Mouse (Mus musculus): ENCODE results near the gene Rcn3.

Rcn3 gene

DNA sequence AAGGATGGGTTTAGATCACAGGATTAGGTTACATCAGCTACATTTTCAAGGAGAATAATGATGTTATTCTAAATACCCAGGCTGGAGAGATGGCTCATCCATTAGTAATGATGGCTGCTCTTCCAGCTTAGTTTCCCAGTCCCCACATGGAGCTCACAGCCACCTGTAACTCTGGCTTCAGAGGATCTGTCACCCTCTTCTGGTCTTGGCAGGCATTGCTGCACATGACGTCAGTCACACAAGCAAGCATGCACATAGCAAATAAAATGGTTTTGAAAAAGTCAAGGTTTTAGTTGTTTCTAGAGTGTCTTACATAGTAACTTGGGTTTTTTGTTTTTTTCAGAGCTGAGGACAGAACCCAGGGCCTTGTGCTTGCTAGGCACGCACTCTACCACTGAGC lies 19.8 kb downstream of the Rcn3 start:
- DNase-seq (ENCODE audit: low spot score): no peak

DNA sequence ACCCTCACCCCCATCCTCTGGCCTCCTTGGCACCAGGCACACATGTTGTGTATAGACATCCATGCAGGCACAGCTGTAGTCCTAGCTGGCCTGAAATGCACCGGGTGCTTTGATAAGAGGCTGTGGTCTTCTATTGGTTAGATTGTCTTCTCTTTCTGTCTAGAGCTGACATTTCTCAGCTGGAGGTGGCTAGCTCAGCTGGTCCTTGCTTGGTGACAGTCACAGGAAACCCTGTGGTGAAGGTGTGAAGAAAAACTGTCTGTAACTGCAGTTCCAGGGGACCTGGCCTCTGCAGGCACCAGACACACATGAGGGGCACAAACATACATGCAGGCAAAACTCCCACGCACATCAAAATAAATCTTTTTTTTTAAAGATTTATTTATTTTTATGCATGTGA lies 22.4 kb downstream of the Rcn3 start:
- DNase-seq (ENCODE audit: low spot score): no peak

DNA sequence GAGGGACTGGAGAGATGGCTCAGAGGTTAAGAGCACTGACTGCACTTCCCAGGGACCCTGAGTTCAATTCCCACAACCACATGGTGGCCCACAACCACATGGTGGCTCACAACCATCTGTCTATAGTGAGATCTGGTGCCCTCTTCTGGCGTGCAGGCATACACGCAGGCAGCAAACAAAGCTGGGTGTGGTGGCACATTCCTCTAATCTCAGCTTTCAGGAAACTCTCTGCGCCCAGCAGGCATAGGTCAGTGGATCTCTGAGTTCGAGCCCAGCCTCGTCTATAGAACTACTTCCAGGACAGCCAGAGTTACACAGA lies 24.1 kb downstream of the Rcn3 start:
- no peak for DNase-seq (ENCODE audit: low spot score)

DNA sequence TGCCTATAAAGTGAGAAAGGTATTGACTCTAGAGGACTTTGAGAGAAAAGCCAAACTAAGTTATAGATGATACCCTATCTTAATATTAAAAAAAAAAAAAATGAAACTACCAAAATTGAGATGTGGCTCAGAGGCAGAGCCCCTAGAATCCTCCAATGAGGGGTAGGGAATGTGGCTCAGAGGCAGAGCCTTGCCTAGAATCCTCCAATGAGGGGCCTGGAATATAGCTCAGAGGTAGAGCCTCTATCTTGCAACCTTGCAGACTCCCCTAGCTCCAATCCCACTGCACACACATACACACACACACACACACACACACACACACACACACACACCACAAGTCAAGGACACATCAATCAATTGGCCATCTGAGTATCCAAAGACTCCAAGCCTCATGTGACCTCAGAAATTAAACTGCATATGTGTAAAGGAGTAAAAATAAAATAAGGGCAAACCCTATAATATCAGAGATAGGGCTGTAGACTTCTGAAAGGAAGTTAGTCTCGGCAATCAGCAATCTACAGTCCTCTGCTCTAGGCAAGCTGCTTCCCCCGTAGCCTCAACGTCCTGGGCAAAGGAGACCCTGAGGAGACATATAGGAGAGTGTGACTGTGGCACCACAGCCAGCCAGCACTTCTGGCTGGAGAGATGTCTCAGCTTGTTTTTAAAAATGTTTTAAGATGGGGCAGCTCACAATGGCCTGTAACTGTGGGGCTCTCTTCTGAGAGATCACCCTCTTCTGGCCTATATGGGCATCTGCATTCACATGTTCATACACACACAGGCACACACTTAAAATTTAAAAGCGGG lies 24.6 kb downstream of the Rcn3 start:
- no peak for DNase-seq (ENCODE audit: low spot score)

DNA sequence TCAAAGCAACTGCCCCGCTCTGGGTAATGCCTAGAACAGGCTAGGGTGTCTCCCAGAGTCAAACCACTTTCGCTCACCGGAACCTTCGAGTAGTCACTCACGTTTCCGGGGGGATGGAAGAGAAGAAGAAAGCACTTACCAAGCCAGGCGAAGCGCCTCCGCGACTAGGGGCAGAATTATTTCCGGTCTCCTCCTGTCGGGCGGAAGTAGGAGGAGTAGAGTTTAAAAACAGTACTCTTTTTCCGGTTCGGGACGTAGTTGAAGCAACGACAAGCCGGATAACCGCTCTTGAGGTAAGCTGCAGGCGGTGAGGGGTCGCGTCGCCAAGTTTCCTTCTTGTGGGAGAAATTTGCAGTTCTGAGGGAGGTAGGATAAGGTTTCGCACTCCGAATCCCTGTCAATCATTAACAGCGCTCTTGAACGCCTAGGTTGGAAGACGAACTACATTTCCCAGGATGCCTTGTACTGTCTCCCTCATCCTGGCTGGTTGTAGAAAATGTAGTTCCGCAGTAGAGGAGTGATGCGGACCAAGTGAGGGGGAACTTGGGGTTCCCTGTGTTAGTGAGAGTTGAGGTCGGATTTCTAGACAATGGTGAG lies 29.7 kb downstream of the Rcn3 start, which contains the start of the genes Nosip and Prrg2:
TSS of gene Nosip (plus strand) at position 191 of the 597 bp plus-strand sequence.
TSS of gene Prrg2 (minus strand) at position 439 of the 597 bp plus-strand sequence.
- peak; percentile 90 for DNase-seq (ENCODE audit: low spot score)

DNA sequence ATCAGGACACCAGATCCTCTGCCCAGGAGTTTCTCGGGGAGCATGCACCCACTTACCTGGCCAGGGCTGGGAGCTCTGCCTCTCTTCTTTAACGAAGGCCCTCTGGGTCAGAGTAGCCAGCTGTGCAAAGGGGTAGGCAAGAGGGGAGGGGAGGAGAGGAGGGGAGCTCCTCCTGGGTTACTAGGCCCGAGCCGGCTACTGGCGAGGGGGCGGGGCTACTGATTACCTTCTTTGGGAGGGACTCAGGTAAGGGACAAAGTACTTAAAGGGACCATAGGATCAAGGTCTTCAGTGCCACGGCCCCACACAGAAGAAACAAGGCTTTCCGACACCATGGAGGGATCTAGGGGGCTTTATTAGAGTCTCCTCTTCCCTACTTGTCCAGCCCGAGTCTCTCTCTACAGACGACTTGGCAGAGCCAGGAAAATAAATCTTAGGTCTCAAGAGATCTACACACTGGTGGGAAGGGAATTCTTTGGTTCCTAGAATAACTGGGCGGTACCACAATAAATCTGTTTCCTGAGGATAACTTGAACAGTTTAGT lies 30.4 kb downstream of the Rcn3 start:
- DNase-seq (ENCODE audit: low spot score): no peak

DNA sequence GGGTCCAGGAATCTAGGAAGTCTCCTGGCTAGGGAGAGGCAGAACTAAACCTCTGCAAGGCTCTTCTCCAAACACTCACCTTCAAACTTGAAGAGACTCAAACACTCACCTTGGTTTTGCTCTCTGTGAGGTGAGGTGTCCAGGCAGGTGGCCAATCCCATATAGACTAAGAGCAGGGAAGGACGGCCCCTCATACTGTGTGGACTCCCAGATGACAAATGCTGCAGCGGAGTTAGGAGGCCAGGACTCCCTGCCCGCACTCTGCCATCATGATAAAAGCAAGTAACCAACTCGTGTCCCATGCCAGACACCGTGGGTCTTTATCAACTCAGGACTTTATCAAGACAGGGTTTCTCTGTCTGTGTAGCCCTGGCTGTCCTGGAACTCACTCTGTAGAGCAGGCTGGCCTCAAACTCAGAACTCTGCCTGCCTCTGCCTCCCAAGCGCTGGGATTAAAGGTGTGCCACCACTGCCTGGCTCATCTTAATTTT lies 31.3 kb downstream of the Rcn3 start:
- no peak for DNase-seq (ENCODE audit: low spot score)

DNA sequence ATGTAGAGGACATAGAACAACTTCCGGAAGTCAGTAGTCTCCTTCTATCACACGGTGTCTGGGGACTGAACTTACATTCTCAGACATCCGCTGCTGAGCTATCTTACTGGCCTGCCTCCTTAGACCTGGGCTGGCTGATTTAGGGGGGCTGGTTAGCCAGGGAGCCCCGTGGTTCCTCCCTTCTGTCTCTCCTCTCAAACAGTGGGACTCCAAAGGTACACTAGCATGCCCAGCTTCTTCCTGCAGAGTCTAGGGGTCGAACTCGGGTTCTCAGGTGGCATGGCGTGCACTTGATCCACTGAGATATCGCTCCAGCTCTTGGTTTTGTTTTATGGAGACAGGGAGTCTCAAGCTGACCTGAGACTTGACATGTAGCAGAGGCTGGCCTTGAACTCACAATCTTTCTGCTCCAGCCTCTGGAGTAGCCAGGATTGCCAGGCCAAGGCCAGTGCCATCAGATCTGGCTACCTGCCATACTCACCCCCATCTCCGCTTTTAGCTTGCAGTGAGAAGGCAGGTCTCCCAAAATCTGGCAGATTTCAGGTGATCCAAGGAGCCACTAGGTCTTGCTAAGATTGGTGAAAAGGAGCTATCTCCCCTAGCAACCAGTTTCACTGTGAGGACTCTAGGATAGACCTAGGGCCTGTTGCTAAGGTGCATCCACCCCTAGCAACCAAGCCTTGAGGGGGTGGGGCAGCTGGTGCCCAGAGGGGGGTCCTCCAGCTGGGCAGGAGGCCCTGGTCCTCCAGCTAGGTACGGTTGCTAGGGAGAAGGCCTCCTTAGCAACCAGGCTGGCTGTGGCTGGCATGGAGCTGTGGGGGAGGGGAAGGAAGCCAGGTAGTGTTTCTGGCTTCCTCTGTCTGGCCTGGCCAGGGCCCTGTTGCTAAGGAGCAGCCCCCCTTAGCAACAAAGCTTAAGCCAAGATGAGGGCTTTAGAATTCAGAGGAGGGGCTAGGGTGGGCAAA lies 33.1 kb downstream of the Rcn3 start:
- DNase-seq (ENCODE audit: low spot score): no peak

DNA sequence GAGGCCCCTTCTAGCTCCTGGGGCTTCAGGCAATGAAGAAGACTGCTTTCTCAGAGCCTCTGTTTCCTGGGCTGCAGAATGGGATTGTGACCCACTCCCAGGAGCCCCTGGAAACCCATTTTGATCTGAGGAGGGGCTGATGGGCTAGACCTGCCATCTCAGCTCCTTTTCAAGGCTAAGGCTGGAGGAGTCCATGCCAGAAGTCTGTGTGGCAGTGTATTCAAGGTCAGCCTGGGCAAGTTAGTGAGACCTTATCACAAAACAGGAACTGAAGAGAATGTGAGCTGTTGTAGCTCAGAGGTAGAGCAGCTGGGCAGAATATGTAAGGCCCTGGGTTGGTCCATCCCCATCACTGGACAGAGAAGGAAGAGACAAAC lies 35.1 kb downstream of the Rcn3 start:
- no peak for DNase-seq (ENCODE audit: low spot score)

DNA sequence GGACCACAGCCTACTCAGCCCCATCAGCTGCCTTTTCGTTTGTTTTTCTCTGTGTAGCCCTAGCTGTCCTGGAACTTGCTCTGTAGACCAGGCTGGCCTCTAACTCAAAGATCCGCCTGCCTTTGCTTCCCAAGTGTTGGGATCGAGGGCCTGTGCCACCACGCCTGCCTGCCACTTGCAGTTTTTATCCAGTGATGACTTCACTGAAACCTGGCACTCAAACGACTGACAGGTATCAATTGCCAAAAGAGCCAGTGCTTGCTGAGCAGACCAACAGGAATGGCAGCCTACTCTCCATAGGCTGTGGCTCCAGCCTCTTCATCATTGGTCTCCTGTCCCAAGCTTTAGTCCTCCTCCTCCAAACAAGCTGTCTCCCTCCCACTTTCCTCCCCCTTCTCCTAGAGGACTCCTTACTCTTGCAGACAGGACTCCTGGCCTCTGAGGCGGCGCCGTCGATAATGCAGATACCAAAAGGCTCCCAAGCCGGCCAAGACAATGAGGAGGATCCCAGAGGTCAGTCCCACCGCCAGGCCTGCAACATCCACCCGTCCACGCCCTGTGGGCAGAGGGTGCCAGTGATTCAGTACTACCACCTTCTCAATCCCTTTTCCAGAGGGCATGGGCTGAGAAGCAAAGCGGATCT lies 35.6 kb downstream of the Rcn3 start:
- DNase-seq (ENCODE audit: low spot score): no peak

DNA sequence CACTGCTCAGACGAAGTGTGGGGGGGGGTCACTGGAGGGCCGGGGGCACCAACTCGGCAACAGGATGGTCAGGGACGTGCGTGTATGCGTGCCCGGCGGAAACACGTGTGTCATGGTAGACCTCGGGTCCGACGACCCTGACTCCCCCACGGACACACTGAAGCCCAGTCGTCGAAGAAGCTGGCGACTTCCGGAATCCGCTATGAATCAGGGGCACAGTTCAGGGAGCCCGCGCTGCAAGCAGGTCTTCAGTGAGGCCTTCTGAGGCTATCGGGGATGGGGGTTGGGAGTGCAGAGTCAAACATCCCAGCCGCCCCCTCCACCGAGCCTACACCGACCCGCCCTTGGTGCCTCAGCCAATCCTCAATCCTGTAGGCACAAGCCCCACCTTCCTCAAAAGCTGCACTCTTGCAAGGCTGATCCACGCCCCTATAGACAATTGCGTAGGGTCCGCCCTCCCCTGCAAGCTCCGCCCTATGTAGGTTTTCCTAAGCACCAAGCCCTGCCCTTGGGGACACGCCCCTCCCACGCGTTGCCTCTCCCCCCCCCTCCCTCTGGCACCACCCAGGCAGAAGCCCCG lies 38.0 kb downstream of the Rcn3 start:
- peak; percentile 81 for DNase-seq (ENCODE audit: low spot score)

DNA sequence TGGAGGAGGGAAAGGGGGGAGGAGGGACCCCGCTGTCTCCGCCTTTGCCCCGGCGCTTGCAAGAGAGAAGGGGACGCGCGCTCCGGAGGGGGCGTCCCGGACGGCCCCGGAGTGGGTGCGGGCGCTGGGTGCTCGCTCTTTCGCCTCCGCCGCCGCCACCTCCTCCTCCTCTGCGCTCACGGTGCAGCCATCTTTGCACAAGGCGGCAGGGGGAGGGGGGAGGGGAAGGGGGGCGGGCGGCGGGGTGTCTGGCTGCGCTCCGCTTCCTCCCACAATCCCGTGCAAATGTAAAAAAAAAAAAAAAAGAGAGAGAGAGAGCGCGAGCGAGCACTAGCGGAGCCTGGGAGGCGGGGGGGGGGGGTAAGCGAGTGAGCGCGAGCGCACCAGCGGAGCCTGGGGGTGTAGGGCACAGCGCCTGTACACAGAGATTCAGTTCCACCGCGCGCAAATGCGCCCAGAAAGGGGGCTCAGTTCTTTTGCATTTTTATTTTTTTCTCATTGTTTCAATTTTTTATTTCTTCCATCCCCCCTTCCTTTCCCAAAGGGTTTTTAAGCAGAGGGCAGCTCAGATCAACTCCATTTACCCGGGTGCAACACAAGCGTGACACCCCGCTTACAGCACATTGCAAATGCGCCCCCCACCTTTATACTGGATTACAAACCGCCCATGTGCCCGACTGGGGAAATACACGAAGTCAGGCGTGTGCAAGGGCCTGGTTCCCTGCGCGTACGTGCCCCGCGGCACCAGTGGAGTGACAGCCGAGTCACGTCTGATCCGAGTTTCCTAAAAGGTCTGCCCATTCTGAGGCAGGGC lies 38.7 kb downstream of the Rcn3 start:
- DNase-seq (ENCODE audit: low spot score): peak; percentile 56

DNA sequence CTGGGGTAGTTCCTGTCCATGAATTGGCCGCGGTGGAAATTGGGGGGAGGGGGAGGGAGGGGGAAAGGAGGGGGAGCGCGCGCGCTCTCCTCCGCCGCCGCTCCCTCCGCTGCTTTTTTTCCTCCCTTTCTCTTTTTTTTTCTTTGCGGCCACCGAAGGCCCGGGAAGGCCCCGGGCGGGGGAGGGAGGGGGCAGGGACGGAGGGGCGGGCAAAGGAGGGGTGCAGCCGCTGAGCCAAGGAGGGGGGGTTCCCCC lies 39.2 kb downstream of the Rcn3 start, which contains the start of gene Prr12:
TSS of gene Prr12 (minus strand) at position 20 of the 255 bp plus-strand sequence.
- DNase-seq (ENCODE audit: low spot score): no peak

DNA sequence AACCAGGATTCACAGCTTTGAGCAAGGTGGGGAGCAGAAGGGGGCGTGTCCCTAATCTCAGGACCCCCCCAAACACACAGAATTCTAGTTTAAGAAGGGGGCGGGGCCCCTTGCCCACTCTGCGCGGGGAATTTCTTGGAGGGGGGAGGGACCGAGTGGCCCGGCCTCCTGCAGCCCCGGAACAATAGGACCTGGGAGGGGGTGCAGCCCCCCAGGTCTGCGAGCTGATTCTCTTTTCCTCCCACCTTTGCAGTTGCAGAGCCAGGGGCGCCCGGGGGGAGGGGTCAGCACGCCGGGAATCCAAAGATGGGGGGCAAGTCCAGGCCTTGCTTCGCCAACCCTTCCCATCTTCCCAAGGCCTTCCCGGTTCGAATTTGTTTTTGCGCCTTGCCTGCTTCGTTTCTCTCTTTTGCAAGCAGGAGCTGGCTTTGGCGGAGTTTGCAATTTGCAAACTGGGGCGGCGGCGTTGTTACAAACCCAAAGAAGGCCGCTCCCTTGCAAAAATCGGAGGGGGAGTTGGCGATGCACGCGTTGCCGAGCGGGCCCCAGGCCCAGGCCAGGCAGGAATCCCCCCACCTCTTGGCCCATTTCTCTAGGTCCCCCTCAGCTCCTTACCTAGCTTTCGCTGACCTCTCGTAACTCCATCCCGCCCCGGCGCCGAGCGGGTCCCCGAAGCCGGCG lies 39.7 kb downstream of the Rcn3 start:
- no peak for DNase-seq (ENCODE audit: low spot score)

DNA sequence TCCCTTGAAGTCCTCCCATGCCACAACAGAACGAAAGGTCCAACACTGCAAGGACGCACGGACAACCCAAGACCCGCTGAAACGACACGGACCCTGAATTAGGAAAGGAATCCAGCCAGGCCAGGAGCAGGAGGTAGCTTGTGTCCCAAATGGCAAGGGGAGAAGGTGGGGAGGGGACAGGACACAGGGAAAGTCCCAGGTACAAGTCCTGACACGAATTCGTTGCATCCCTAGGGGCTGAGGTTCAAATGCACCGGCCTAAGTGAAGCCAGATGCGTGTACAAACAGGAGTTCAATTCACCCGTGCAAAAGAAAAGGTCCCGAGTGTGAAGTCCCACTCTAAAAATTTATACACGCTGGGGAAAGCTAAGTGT lies 40.4 kb downstream of the Rcn3 start:
- no peak for DNase-seq (ENCODE audit: low spot score)

DNA sequence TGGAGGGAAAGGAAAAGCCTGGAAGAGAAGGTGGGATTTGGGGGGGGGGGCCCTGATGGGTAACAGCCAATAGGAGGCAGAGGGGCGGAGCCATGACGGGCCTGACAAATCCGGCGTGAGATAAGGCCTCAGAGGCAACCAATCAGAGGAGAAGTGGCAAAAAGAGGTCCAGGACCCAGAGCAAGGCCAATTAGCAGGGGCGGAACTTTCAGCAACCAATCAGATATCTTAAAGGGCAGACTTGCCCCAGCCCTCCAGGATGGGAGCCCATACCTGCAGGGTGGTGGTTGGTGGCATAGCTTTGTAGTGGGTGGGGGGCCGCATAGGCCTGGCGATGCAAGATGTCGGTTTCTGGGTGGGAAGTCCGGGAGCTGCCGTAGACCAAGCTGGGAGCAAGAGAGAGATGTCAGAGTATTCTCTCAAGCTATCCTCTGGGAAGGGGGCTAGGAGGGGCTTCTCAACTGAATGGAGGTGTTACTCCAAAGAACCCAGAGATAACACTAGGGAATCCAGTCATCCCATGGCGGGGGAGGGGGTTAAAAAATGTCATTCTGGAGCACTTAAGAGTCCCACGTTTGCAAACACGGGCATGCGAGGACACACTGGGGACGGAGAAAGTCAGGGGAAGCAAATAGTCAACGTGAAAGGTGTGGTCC lies 40.9 kb downstream of the Rcn3 start:
- DNase-seq (ENCODE audit: low spot score): no peak

DNA sequence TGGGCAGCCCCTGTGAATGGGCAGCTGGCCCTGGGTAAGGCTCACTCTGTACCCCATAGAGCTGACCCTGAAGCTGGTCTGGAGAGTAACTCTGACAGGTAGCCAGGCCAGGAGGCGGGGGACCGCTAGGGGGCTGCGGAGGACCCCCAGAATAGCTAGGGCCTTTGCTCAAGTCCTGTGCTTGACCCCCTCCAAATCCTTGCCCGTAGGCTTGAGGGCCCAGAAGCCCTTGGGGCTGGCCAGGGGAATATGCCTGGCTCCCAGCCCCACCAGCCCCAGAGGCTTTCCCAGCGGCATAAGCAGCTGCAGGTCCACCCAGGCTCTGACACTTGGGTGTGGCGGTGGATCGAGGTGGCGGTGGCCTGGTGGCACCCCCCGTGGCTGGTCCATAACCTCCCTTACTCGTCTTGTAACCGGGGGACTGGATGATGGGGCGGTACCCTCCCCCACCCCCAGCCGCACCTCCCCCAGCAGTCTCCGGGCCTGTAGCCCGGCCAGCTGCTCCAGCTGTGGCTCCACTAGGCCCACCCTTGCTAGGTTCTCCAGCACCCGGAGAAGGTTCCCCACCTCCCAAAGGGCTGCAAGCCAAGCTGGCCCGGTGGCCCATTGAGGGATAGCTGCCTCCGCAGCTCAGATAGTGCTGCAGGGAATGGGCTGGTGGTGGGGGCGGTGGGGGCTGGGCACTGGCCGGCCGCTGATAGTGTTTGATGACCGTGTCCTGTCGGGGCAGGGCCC lies 42.9 kb downstream of the Rcn3 start:
- no peak for DNase-seq (ENCODE audit: low spot score)

DNA sequence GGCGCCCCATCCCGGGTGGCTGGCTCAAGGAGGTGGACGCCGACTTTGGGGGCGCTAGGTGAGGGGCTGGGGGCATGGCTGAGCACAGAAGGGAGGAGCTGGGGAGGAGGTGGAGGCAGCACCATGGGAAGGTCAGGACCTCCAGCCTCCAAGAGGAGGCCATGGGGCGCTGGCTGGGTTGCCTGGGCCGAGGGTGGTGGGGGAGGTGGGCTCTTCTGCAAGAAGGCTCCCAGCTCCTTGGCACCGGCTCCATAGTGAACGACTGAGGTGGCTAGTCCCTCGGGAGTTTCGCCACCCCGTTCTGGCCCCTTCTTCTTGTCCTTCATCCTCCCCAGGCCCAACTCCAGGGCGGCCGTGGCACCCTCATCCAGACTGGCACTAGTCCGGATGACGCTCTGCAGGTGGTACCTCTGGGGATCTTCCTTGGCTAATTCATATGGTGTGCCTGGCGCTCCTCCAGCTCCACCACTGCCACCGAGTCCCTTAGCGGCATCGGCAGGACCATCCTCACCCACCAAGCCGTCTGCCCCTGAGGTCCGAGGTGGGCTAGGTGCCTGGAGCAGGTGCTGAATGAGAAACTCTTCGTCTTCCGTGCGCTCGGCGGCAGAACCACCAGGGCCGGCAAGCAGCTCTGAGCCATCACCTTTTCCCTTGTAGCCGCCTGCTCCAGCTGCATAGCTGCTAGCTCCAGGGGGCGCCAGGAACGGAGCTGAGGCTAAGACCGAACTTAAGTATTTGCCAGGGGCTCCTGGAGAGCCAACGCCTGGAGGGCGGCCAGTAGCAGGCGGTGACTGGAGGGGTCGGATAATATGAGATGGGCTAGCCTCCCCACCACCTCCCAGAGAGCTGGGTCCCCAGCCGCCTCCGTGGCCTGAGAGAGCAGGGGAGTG lies 43.8 kb downstream of the Rcn3 start:
- no peak for DNase-seq (ENCODE audit: low spot score)

Data from spleen, adult 12 weeks (tissue).